Mouse (Mus musculus): Measurements from ENCODE around the gene Slc7a1.

- no peak for TF ChIP-seq POLR2A (IDR thresholded peaks at IDR 0.05; ENCODE audit: low read depth, low read length)
- no peak for TF ChIP-seq CTCF (IDR thresholded peaks at IDR 0.05; ENCODE audit: extremely low read depth, insufficient read depth, insufficient read length, insufficient replicate concordance)
Measured at GRCm38 (mm10) chr5:148377439-148378231, 22.1 kb downstream of the Slc7a1 start.

Data from spleen, adult 2 months (tissue).